Mouse (Mus musculus): ENCODE data around the gene Sgf29.

- TF ChIP-seq POLR2A (IDR thresholded peaks at IDR 0.05; ENCODE audit: borderline replicate concordance, extremely low read depth, low read depth, low read length) = no peak
- TF ChIP-seq CTCF (IDR thresholded peaks at IDR 0.05; ENCODE audit: insufficient read depth, low read length) = no peak
Measured at GRCm38 (mm10) chr7:126655695-126656094, 6.6 kb downstream of the Sgf29 start.

Data from lung, adult 2 months (tissue).